Comparison of ENCODE assay signal across 17 mouse cellular contexts in genomic region chr5:136943382-136943781, GRCm38 (mm10). TPM values are rescaled to one million over a fixed set of nuclear protein-coding genes. Genes with fewer than 3 reads are reported as not detected.
"Had no signal": no experiment of that assay in that cellular context is flagged by ENCODE, and none has a peak within 500 bp of the region (broad histone marks: within the 10 kb centered on the region; RNA-seq: fewer than 3 reads in every experiment).

No protein-coding gene starts in this region.

- H3K36me3 ChIP-seq: liver, embryonic 13.5 days; liver, embryonic 15.5 days; midbrain, embryonic 13.5 days; neural tube, embryonic 12.5 days; stomach, embryonic 15.5 days had no signal

- H3K4me3 ChIP-seq: liver, embryonic 13.5 days; liver, embryonic 15.5 days; megakaryocyte, embryonic 14.5 days; midbrain, embryonic 13.5 days; neural tube, embryonic 12.5 days; stomach, embryonic 15.5 days had no signal

- H3K4me1 ChIP-seq: liver, embryonic 13.5 days; liver, embryonic 15.5 days; megakaryocyte, embryonic 14.5 days; midbrain, embryonic 13.5 days; neural tube, embryonic 12.5 days; stomach, embryonic 15.5 days had no signal

- H3K27me3 ChIP-seq: liver, embryonic 13.5 days; liver, embryonic 15.5 days; midbrain, embryonic 13.5 days; neural tube, embryonic 12.5 days; stomach, embryonic 15.5 days had no signal

- ATAC-seq: liver, postnatal 0 days; midbrain, embryonic 13.5 days had no signal

- DNase-seq: liver, embryonic 13.5 days; liver, postnatal 0 days; lung, adult 2 months; lung, postnatal 36 days; right cerebral cortex, postnatal 14 days; thymus, adult 2 months; thymus, postnatal 25 days; thymus, postnatal 4 days had no signal

- H3K4me2 ChIP-seq: liver, embryonic 11.5 days; liver, embryonic 13.5 days; liver, embryonic 15.5 days; midbrain, embryonic 11.5 days; midbrain, embryonic 13.5 days; neural tube, embryonic 12.5 days; stomach, embryonic 15.5 days had no signal

- H3K9me3 ChIP-seq: liver, embryonic 13.5 days; liver, embryonic 15.5 days; midbrain, embryonic 13.5 days; neural tube, embryonic 12.5 days; stomach, embryonic 15.5 days had no signal

- H3K27ac ChIP-seq: liver, embryonic 13.5 days; liver, embryonic 15.5 days; macrophage; midbrain, embryonic 13.5 days; neural tube, embryonic 12.5 days; stomach, embryonic 15.5 days; stomach, postnatal 0 days had no signal

- H3K9ac ChIP-seq: liver, embryonic 13.5 days; liver, embryonic 15.5 days; liver, postnatal 0 days; midbrain, embryonic 13.5 days; neural tube, embryonic 12.5 days; stomach, embryonic 15.5 days had no signal

RNA-seq across cellular contexts. Expression of gene Cldn15, which starts 23.0 kb away (rescaled TPM):
- polyA plus RNA-seq: macrophage had no signal
